Mouse (Mus musculus): ENCODE results near the gene Gm9857.

Gene Gm9857

DNA sequence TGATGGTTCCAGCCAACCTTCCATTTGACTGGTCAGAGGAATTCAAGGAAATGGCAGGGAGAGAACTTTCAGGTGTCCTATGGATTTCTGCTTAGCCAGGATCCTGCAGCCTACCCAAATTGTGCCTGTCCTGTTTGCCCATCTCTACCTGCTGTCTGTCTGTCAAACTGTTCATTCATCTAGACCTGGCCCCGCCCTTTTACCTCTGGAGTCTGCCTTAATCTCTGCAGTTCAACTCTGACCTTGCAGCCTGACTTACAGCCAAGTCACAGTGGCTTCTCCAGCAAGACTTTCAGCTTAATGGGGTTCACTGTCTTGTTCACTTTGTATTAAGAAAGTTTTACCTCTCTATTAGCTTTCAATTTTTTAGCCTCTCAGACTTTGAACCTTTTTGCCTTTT is 13.9 kb downstream of the Gm9857 start:
- no peak for DNase-seq (ENCODE audit: inconsistent age in 2 of 2, low spot score in 1 of 2)

DNA sequence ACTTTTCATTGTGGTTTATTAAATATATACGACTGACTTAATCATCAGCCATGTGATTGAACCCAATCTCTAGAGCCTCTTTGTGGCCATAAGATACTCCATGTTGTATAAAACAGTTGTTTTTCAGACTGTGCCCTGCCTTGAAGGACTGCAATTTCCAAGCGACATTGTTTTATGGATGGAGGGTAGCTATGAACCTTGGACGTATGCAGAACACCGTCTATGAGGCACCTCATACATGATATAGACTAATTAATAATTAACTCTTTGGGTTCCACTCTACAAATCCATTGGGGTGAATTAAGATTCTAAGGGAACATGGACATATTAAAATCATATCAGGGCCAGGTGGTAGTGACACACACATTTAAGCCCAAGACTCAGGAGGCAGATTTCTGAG is 14.6 kb downstream of the Gm9857 start:
- DNase-seq (ENCODE audit: inconsistent age in 2 of 2, low spot score in 1 of 2) = no peak

DNA sequence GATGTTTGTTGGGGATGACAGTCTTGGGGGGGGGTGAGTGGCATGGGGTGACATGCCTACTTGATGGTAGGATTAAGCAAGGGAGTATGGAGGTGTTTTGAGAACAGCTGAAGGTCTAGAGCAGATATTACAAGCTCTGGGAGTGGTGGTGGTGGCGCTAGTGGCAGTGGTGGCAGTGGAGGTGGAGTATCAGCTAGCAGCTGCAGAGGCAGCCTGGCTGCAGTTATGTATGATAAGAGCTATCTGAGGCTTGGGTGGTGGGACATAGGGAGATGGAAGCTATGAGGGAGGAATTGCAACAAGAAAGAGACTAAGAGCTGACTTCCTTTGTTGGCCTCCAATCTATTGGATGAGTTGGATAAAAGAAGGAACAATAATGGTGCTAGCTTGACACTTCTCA is 18.4 kb downstream of the Gm9857 start:
- DNase-seq (ENCODE audit: inconsistent age in 2 of 2, low spot score in 1 of 2) = no peak

DNA sequence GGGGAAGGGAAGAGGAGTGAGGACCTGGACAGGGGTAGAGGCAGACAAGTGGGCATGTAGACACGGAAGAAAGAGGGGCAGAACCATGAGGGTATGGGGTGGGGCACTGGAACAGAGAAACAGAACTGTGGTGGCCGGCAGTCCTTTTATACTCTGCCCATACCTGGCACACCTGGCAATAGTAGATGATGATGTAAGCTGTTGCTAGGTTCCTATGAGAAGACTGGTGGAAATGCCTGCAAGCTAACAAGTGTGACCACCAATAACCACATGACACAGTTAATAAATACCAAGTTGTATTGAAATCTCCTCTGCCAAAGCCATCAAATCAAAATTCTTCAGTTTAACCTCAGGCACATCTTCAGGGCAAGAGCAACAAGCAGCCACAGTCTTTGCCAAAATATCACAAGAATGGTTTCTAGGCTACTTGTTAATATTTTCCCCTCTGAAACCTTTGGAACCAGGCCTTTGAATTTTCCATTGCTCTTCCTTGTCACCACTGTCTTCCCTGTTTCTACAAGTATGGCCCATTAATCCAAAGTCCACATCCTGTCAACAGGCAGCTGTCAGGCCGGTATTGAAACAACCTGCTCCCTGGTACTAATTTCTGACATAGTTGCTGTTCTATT is 19.7 kb downstream of the Gm9857 start:
- DNase-seq (ENCODE audit: inconsistent age in 2 of 2, low spot score in 1 of 2) = no peak

DNA sequence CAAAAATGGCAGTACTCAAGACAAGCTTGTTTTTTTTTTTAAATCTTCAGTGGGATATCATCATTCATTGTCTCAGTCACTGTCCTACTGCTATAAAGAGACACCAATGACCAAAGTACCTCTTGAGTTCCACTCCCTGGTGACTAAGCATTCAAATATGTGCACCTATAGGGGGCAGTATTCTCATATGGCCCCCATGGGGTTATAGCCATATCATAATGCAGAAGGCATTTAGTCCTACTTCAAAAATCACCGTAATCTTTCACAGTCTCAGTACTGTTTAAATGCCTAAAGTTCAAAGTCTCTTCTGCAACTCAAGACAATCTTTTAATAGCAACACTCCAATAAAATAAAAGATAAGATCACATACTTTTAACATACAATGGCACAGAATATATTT is 21.4 kb downstream of the Gm9857 start:
- no peak for DNase-seq (ENCODE audit: inconsistent age in 2 of 2, low spot score in 1 of 2)

DNA sequence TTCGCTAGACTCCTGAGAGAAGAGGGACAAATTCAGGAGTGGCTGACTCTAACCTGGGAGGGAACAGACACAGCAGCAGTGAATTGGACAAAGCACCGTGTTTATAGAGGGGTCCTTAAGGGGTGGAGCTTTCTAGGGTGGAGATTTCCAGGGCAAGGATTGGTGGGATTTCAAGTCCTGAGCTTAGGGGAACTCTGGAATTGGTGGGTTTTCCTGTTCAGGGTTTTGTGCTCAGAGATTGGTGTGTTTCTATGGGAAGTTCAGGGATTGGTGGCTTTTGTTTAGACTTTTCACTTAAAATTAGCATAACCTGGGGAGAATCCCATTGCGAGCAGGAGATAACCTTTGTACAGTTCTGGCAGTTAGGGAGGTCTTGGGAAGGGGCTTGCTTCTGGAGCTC is 22.3 kb downstream of the Gm9857 start:
- DNase-seq (ENCODE audit: inconsistent age in 2 of 2, low spot score in 1 of 2) = no peak

DNA sequence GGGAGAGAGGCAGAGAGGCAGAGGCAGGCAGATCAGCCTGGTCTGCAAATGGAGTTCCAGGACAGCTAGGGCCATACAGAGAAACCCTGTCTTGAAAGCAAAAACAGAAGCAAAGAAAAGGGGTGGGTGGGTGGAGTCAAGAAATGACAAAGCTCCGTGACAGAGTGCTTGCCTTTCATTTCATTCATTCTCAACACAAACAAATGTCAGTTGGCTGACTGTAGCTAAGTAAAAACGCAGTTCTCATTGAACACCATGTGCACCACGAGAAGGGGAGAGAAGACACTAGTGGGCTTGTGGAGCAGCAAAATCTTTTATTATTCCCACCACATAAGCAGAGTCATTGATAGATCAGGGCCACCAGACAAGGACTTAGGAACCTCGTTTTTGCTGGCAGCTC is 23.4 kb downstream of the Gm9857 start:
- no peak for DNase-seq (ENCODE audit: inconsistent age in 2 of 2, low spot score in 1 of 2)

DNA sequence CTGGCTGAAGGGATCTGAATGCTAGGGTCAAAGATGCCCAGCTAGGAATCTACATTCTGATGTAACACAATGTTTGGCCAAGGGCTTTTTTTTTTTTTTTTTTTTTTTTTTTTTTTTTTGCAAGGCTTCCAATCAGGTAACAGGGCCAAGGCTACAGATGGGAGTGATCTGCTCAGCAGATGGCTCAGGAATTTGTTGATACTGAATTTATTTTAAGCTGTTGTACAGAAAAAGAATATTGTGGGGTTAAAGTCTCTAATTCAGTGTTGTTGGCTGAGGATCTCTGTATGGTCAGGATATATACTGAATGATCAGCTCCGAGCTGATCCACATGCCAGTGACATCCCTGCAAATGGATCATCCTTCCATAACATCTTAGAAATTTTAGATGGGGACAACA is 24.2 kb downstream of the Gm9857 start:
- DNase-seq (ENCODE audit: inconsistent age in 2 of 2, low spot score in 1 of 2) = no peak

DNA sequence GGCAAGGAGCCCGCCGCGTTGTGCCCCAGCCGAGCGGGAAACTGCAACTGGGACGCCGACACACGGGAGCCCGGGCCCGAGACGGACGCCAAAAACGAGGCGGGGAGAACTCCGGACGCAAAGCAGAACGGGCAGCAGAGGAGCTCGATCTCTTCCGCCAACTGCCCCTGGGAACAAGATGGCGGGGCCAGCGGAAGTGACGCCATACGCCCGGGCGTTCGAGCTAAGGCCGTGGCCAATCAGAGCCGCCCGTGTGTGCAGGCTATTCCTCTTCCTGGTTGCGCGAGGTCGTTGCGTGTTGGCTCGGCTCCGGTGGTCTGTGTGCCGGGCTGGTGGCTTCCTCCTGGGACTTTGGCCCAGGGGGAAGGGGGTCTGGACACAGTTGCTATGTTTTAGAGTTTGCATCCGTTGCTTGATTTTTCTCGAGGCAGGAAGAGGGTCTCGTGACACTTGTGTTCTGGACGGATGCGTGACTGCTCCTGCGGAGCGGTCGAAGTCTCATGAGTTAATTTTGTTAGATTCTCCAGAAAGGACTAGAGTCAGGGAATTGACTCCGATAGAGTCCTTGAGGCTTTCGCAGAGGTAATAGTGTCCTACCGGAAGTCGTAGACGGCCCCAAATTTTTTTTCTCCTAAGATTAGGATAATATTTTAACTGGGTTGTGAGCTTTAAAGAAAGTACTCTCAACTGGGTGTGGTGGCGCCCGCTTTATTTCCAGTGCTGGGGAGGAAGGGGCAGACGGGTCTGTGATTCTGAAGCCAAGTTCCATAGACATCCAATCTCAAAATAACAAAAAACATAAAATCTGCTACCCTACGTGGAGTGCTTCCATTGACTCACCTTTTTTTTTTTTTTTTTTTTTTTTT is 28.5 kb downstream of the Gm9857 start, which contains the start of gene Prpf38b:
TSS of gene Prpf38b (minus strand) at position 180 of the 866 bp plus-strand sequence.
- peak; percentile 96 to 98 for DNase-seq (ENCODE audit: inconsistent age in 2 of 2, low spot score in 1 of 2)

DNA sequence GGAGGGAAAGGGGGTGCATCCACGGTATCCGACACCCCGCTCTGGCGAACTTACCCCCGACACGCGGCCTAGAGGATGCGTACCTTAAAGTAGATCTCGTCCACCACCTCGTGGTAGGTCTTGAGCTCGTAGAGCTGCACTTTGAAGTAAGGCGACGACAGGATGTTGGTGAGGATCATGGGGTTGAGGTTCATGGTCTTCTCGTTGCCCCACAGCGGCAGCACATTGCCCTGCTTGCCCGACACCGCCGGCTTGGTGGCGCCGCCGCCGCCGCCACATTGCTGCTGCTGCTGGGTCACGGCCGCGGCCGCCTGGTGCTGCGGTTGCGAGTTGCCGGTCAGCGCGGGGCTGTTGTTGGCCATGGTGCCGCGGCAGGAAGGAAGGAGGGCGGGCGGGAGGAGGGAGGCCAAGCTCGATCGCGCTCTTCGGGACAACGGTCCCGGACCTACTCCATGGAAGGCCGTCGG is 29.1 kb downstream of the Gm9857 start:
- peak; percentile 69 to 90 for DNase-seq (ENCODE audit: inconsistent age in 2 of 2, low spot score in 1 of 2)

DNA sequence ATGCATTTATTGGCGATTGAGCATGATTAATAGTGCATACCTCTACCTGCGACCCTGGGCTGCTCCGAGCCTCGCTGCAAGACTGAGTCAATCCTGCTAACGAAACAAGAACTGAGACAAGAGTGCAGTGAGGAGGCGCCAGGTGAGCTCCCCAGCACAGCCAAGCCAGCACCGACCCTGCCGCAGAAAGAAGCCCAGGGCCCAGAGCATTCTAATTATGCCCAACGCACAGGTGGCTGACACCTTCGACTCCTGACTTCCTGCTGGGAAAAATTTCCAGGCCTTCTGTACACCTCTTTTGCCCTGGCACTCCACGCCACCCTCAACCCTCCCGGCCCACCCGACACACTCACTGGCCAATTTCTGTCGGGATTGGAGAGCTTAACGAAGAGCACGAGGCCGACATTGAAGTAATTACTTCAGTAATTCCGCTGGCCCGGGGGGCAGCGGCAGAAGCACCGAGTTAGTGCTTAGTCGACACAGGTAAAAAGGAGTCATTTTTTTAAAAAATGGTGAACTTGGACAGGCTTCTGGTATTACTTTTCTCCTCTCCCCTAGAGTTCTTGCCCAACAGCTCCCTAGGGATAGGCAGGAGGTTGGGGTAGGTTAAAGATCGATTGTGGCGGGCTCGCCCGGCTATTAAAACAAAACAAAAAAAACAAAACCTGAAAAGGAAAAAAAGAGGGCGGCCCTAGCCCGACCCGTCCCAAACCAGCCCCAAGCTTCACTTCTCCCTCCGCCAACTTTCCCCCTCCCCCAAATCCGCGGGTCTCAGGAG is 29.8 kb downstream of the Gm9857 start:
- DNase-seq (ENCODE audit: inconsistent age in 2 of 2, low spot score in 1 of 2) = peak; percentile 31 to 66

DNA sequence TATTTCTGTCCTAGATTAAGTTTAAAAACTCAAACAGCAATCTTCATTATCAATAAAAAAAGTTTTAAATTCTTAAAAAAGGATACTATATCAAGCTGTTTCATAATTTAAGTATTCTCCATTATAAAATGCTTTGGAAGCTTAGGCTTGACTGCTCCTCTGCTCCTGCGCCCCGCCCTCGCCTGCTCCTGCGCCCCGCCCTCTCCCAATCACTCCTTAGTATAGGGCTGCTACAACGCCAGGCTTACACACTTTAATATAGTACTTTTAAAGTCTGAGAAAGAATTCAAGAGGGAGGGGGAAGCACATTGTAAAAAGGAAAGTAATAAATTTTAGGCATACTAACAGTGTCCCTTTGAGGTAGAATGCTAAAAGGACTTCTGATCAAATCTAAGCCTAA is 37.3 kb downstream of the Gm9857 start:
- DNase-seq (ENCODE audit: inconsistent age in 2 of 2, low spot score in 1 of 2) = no peak

DNA sequence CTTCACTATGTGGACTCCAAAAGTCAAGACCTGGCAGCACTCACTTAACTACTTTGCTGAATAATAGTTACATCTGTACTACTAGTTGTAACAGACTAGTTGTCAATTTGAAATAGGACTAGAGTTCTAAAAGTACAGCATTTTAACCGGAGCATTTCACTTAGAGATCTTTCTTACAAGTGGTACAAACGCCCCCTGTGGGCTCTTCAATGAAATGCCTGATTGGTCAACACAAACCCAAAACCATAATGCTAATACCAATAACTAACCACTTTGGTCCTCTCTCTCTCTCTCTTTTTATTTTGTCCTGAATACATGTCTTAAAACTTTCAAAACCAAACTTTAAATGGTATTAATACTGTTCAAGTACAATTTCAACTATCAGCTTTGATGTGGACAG is 38.2 kb downstream of the Gm9857 start:
- peak in 1 of 2 experiments; percentile 48 for DNase-seq (ENCODE audit: inconsistent age in 2 of 2, low spot score in 1 of 2)

DNA sequence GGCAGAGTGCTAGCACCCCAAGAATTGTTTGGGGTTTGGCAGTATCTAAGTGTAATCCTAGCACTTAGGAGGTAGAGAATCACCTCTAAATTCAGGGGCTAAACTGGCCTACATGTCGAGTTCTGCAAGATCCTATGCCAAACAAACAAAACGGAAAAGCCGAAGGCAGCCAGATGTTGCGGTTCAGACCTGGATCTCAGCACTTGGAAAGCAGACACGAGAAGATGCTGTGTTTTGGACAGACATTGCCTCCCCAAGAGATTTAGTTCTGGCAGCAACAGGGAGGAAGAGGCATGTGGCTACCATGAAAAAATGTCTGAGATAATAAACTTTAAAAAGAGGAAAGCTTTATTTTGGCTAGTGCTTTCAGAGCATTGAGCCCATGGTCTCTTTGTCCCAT is 39.6 kb downstream of the Gm9857 start:
- peak in 1 of 2 experiments; percentile 26 for DNase-seq (ENCODE audit: inconsistent age in 2 of 2, low spot score in 1 of 2)

DNA sequence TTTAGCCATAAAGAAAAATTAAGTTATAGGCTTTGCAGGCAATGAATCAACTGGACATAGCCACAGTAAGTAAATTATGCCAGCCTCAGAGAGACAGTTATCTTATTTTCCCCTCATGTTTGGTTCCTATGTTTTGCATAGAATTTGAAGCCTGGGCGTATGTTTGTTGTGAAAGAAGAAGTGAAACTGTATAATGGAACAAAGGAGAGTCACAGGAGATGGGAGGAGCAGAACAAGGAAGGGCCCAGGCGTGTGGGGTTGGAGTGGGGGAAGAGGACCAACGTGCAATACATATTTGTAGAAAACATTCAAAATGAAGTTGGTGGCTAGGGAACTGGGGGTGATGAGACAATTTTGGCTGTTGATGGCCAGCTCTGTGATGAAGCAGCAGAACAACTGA is 40.1 kb downstream of the Gm9857 start:
- peak in 1 of 2 experiments; percentile 29 for DNase-seq (ENCODE audit: inconsistent age in 2 of 2, low spot score in 1 of 2)

DNA sequence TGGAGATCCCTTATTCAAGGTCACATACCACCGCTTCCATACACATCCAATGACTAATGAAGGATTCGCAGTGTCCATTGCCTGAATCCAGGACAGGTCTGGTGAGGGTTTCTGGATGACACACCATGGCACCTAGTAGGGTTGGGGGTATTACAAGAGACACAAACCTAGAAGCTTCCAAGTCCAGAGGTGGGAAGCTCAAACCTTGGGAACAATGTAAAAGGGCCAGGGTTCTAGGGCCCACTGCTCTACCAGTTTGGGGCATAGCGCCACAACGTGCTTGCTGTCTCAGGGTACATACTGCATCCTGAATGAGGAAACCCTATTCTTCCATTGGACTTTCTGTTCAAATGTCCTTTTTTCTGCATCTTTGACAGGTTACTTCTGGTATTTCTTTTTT is 41.6 kb downstream of the Gm9857 start:
- no peak for DNase-seq (ENCODE audit: inconsistent age in 2 of 2, low spot score in 1 of 2)

DNA sequence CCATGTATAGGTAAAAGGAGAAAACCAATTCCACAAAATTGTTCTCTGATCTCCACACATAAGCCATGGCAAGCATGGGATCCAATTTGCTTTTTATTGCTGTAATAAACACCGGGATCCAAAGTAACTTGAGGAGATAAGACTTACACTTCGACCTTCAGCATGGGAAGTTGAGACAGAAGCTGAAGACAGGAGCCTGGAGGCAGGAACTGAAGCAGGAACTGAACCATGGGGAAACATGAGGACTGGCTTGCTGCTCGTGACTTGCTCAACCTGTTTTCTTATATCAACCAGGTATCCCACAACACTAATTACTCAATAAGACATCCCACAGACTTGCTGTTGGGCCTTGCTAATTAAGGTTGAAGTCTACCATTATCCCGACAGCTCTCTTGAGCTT is 47.3 kb downstream of the Gm9857 start:
- no peak for DNase-seq (ENCODE audit: inconsistent age in 2 of 2, low spot score in 1 of 2)

DNA sequence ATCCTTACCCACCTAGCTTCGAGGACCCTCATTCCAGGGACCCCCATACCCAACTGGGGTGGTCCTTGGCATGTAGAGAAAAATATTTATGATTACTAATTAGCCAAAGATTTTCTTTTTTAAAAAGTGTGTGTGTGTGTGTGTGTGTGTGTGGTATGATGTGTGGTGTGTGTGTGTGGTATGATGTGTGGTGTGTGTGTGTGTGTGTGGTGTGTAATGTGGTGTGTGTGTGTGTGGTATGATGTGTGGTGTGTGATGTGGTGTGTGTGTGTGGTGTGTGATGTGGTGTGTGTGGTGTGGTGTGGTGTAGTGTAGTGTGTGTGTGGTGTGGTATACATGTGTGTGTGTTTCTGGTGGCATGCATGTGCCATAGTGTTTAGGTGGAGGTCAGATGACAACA is 48.2 kb downstream of the Gm9857 start:
- DNase-seq (ENCODE audit: inconsistent age in 2 of 2, low spot score in 1 of 2) = no peak

Data from adrenal gland, adult (tissue).